Mouse (Mus musculus): Measurements from ENCODE around the gene Gins1.

- TF ChIP-seq CTCF (IDR thresholded peaks at IDR 0.05; ENCODE audit: low read depth): no peak
- TF ChIP-seq EP300 (IDR thresholded peaks at IDR 0.05; ENCODE audit: low read depth): no peak
These were observed 10.5 kb upstream of the Gins1 start for GRCm38 (mm10) chr2:150894617-150895267.
